Mouse (Mus musculus) liver, embryonic 11.5 days (tissue): Measurements from ENCODE around the gene Gm10203. TPM values are rescaled to one million over a fixed set of nuclear protein-coding genes. Genes with fewer than 3 reads are reported as not detected.
A peak's percentile ranks its signal among the peaks of the same experiment; 100 is the strongest.

ENCODE experiments used
- ATAC-seq: fragments of 200-750 bp; cut with Nextera tagmentation; replicated peaks from 2 replicates; pipeline ENCODE4 v1.8.0; 2017; ENCODE audit warnings: moderate number of reproducible peaks, mild to moderate bottlenecking, moderate TSS enrichment, moderate library complexity; ENCODE audit not compliant: low FRiP score
- DNase-seq: peaks from one replicate; pipeline ENCODE4 v3.0.0-alpha.2; 2017; ENCODE audit warnings: low spot score
- H3K27ac ChIP-seq: fragments of 300-500 bp; sonication (generic); 2 replicates; pipeline ENCODE4 v1.5.1; 2014; ENCODE audit warnings: mild to moderate bottlenecking, low read depth, low read length, control low read depth
- H3K27me3 ChIP-seq: fragments of 300-500 bp; sonication (generic); replicated peaks from 2 replicates; pipeline ENCODE4 v1.6.1; 2014; ENCODE audit warnings: low read length, mixed read lengths; ENCODE audit not compliant: control insufficient read depth, insufficient read depth
- H3K36me3 ChIP-seq: fragments of 300-500 bp; sonication (generic); 2 replicates; pipeline ENCODE4 v1.6.1; 2014; ENCODE audit warnings: mild to moderate bottlenecking, low read length, moderate library complexity, mixed read lengths; ENCODE audit not compliant: control insufficient read depth, insufficient read depth
- H3K4me1 ChIP-seq: fragments of 300-500 bp; sonication (generic); replicated peaks from 2 replicates; pipeline ENCODE4 v1.6.1; 2014; ENCODE audit warnings: low read length, mixed read lengths; ENCODE audit not compliant: control insufficient read depth, insufficient read depth
- H3K4me2 ChIP-seq: fragments of 300-500 bp; sonication (generic); 2 replicates; pipeline ENCODE4 v1.6.1; 2014; ENCODE audit warnings: mild to moderate bottlenecking, control low read depth, moderate library complexity
- H3K4me3 ChIP-seq: fragments of 300-500 bp; sonication (generic); 2 replicates; pipeline ENCODE4 v1.5.1; 2014; ENCODE audit warnings: low read depth, low read length, control low read depth
- H3K9ac ChIP-seq: fragments of 300-500 bp; sonication (generic); 2 replicates; pipeline ENCODE4 v1.6.1; 2014; ENCODE audit warnings: low read depth, low read length, control low read depth
- H3K9me3 ChIP-seq: fragments of 300-500 bp; sonication (generic); 2 replicates; pipeline ENCODE4 v1.6.1; 2016; ENCODE audit warnings: low read length, inconsistent platforms, mixed read lengths; ENCODE audit not compliant: control insufficient read depth
- polyA plus RNA-seq: library from polyadenylated mRNA; unstranded; fragments of >200 nt; fragmentation: Nextera tagmentation; extraction: Ambion mirVana; gene quantifications from 2 replicates; pipeline ENCODE4 v1.2.1, GENCODE M21; 2014

The Gm10203 gene
- polyA plus RNA-seq, 1 experiment from 2014 or later: not detected

GRCm38 (mm10) chr6:149179064-149179463, 49.1 kb downstream of the Gm10203 start:
- Histone ChIP-seq H3K27me3 (no peaks in the 10 kb centered on the region), H3K4me2 (no peak overlapping the region), H3K27ac (no peak overlapping the region), H3K4me3 (no peak overlapping the region), H3K9ac (no peak overlapping the region), H3K9me3 (no peaks in the 10 kb centered on the region), H3K4me1 (peaks cover 2% of the 10 kb centered on the region), H3K36me3 (peaks cover 38% of the 10 kb centered on the region)
- ATAC-seq (peak; percentile 84), DNase-seq (no peak)

Other genes with a start within 250 kb of the Gm10203 start
- gene Caprin2, start 233.9 kb upstream of the Gm10203 start, polyA plus RNA-seq: 7.9 and 10.3 TPM in 2 replicates
- 102 and 104 TPM in 2 replicates for gene Sinhcaf, start 183.7 kb upstream of the Gm10203 start, polyA plus RNA-seq
- 11.0 and 11.3 TPM in 2 replicates for gene Dennd5b, start 28.5 kb upstream of the Gm10203 start, polyA plus RNA-seq
- 14.2 and 14.9 TPM in 2 replicates for gene Etfbkmt, start 9.7 kb downstream of the Gm10203 start, polyA plus RNA-seq
- gene Amn1, start 58.5 kb downstream of the Gm10203 start, polyA plus RNA-seq: 12.8 and 14.4 TPM in 2 replicates
- gene Resf1, start 179.2 kb downstream of the Gm10203 start, polyA plus RNA-seq: 37.7 and 37.8 TPM in 2 replicates